Mouse (Mus musculus): ENCODE data around the gene Rab7b.

DNA sequence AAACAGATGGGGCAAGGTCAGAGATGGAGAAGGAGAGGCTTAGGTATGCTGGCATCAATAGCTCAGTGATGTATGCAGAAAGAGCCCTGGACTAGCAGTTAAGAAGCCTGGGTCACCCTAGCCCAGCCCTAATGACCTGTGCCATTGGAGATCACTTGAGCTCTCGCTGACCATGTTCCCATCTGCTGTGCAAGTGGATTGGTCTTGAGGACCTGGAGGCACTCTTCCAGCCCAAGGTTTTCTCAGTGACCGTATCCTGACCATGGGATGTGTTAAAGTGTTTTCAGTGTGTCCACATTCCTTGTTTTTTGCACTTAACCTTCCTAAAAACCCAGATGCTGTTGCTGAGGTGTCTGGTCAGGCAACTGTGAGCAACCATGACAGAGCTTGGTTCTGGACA, 28.2 kb upstream of the Rab7b start:
- no peak for TF ChIP-seq CTCF (IDR thresholded peaks at IDR 0.05; ENCODE audit: control insufficient read depth, insufficient read depth, low read length)
- no peak for TF ChIP-seq POLR2A (IDR thresholded peaks at IDR 0.05; ENCODE audit: borderline replicate concordance, control insufficient read depth, low read depth, low read length)
